Mouse (Mus musculus): ENCODE measurements at regions not wholly inside any gene's neighbourhood (a gene's known extent, or its start where the extent isn't known, plus 50 kb on each side); places are given as distances from the start of the nearest gene placed in this dataset.

DNA sequence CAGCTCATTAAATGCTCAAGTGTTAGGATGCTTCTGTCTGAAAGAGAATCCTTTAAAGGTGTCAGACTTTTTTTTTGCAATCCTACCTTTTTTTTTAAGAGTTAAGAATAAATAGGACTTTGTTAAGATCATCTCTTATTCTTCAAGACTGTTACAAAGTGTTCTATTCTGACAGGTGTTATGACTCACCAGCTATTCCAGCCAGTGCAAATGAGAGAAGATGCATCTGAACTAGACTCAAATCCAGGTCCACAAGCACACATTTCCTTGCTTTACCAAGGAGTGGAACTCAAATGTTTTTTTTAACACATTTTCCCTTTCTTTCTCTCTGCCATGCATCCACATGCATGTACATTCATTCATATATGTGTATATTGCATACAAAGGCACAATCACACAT lies 98.4 kb upstream of the Atp10a start:
- ATAC-seq (ENCODE audit: low FRiP score): no peak
- DNase-seq (ENCODE audit: low spot score): no peak
- Histone ChIP-seq H3K27me3 (ENCODE audit: control insufficient read depth, insufficient read depth, low read length) (no peaks in the 10 kb centered on the region), H3K4me1 (replicated peaks; ENCODE audit: control insufficient read depth, insufficient read depth, low read length) (no peaks in the 10 kb centered on the region), H3K27ac (no peak overlapping the region), H3K36me3 (replicated peaks; ENCODE audit: control insufficient read depth, insufficient read depth) (no peaks in the 10 kb centered on the region), H3K4me3 (replicated peaks; ENCODE audit: low read length) (no peak overlapping the region), H3K9me3 (ENCODE audit: control insufficient read depth, low read length) (no peaks in the 10 kb centered on the region), H3K9ac (no peak overlapping the region), H3K4me2 (replicated peaks) (no peak overlapping the region)

DNA sequence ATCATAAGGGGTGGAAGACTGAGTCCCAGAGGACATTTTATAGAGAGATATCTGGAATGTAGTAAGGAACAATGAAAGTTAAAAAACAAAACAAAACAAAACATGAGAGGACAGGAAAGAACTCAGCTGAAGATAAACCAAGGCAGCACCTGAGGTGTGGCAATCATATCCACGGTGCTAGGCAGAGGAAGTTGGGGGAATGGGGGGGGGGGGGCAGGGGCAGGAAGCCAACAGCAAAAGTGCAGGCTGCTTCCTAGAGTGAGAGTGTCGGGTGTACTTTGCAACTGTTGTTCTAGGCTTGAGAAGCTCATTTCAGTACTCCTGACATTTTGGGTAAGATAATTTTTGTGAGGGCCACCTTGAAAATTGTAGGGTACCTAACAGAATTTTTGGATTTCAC lies 87.2 kb upstream of the Atp10a start:
- no peak overlapping the region for H3K4me3 ChIP-seq (replicated peaks; ENCODE audit: low read length)
- no peak overlapping the region for H3K4me2 ChIP-seq (replicated peaks)
- ATAC-seq (ENCODE audit: low FRiP score): no peak
- H3K9me3 ChIP-seq (ENCODE audit: control insufficient read depth, low read length): no peaks in the 10 kb centered on the region
- 78% methylated on average over 2 of the region's 2 CpGs for WGBS
- no peak overlapping the region for H3K27ac ChIP-seq
- no peak overlapping the region for H3K9ac ChIP-seq
- no peaks in the 10 kb centered on the region for H3K36me3 ChIP-seq (replicated peaks; ENCODE audit: control insufficient read depth, insufficient read depth)
- DNase-seq (ENCODE audit: low spot score): no peak
- no peaks in the 10 kb centered on the region for H3K4me1 ChIP-seq (replicated peaks; ENCODE audit: control insufficient read depth, insufficient read depth, low read length)
- no peaks in the 10 kb centered on the region for H3K27me3 ChIP-seq (ENCODE audit: control insufficient read depth, insufficient read depth, low read length)

DNA sequence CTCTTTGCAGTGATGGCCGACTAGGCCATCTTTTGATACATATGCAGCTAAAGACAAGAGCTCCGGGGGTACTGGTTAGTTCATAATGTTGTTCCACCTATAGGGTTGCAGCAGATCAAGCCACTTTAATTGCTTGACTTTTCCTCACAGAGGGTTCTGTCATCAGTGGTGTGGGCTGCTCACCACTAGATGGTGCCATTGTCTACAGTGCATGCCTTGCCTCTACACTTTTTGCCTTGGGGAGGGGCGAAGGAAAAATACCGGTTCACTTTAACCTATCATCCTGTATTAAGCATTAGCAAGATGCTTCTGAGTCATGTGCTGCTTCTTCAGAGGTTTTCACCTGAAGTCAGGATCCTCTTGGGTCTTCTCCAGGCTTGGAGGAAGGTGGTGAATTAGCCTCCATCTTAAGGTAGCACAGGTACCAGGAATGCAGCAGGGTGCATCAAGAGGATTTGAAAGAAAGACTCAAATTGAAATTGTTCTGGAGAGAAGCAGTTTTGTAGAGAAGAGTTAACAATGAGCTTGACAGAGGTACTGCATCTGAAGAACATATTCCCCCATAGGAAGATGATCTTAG lies 71.6 kb upstream of the Atp10a start:
- Histone ChIP-seq H3K9ac (no peak overlapping the region), H3K4me2 (replicated peaks) (no peak overlapping the region; the same call in 1 of the 2 replicates), H3K27me3 (ENCODE audit: control insufficient read depth, insufficient read depth, low read length) (no peaks in the 10 kb centered on the region), H3K4me3 (replicated peaks; ENCODE audit: low read length) (no peak overlapping the region), H3K4me1 (replicated peaks; ENCODE audit: control insufficient read depth, insufficient read depth, low read length) (no peaks in the 10 kb centered on the region), H3K36me3 (replicated peaks; ENCODE audit: control insufficient read depth, insufficient read depth) (no peaks in the 10 kb centered on the region), H3K9me3 (ENCODE audit: control insufficient read depth, low read length) (no peaks in the 10 kb centered on the region), H3K27ac (no peak overlapping the region)
- peak; percentile 69 for DNase-seq (ENCODE audit: low spot score)
- peak; percentile 82; the same call in 1 of the 2 replicates for ATAC-seq (ENCODE audit: low FRiP score)
- WGBS: 40% methylated on average over 4 of the region's 4 CpGs

DNA sequence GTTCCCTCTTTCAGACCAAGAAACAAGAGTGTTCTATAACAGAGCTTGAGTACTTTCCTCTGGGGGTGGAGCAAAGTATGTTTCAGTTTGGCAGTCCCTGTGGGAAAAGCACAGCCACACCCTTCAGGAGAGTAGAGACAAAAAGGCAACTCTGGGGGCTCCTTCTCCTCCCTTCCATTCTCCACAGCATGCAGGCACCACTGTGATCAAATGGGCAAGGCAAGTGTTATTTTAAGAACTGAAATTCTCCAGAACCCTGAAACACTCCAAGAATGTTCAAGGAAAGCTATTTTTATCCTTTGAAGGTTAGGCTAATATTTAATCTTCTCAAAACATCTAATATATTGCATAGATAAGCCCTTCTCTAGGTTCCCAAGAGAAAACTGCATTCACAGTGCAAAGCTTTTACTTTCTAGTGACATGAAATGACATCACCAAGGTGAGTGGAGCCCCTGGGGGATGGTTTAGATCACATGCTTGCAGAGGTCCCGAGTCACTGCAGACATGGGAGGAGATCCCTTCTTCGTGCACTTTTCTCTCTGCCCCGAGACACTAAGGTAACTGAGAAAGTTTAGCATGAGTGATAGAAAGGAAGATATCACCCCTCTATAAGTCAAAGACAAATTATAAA lies 70.2 kb upstream of the Atp10a start:
- Histone ChIP-seq H3K27ac (no peak overlapping the region), H3K4me2 (replicated peaks) (no peak overlapping the region), H3K9me3 (ENCODE audit: control insufficient read depth, low read length) (no peaks in the 10 kb centered on the region), H3K4me3 (replicated peaks; ENCODE audit: low read length) (no peak overlapping the region), H3K27me3 (ENCODE audit: control insufficient read depth, insufficient read depth, low read length) (no peaks in the 10 kb centered on the region), H3K4me1 (replicated peaks; ENCODE audit: control insufficient read depth, insufficient read depth, low read length) (no peaks in the 10 kb centered on the region), H3K36me3 (replicated peaks; ENCODE audit: control insufficient read depth, insufficient read depth) (no peaks in the 10 kb centered on the region), H3K9ac (no peak overlapping the region)
- WGBS: 83% methylated on average over 3 of the region's 3 CpGs
- DNase-seq (ENCODE audit: low spot score): no peak
- no peak for ATAC-seq (ENCODE audit: low FRiP score)

DNA sequence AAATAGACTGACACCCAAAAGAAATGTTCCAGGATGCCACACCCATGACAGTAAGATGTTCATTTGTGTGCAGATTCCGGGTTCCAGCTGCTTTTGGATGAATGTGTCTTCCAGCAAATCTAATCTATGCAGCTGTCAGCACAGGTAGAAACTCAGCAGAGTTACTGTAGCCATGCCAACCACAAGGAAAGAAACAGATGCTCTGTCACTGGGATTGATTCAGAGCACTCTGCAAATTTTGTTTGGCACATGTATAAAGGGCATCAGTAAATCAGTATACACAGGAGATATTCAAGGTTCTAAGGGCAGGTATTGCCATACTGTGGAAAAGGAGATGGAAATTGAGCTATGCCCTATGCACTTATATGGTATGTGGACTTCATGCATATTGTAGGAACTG lies 60.0 kb upstream of the Atp10a start:
- DNase-seq (ENCODE audit: low spot score): no peak
- Histone ChIP-seq H3K9ac (no peak overlapping the region), H3K27ac (no peak overlapping the region), H3K27me3 (ENCODE audit: control insufficient read depth, insufficient read depth, low read length) (no peaks in the 10 kb centered on the region), H3K36me3 (replicated peaks; ENCODE audit: control insufficient read depth, insufficient read depth) (no peaks in the 10 kb centered on the region), H3K9me3 (ENCODE audit: control insufficient read depth, low read length) (no peaks in the 10 kb centered on the region), H3K4me1 (replicated peaks; ENCODE audit: control insufficient read depth, insufficient read depth, low read length) (no peaks in the 10 kb centered on the region), H3K4me3 (replicated peaks; ENCODE audit: low read length) (no peak overlapping the region), H3K4me2 (replicated peaks) (no peak overlapping the region)
- WGBS: 66% methylated on average over 1 of the region's 1 CpGs
- no peak for ATAC-seq (ENCODE audit: low FRiP score)
